Mouse (Mus musculus): ENCODE results near the gene Plekha1.
A peak's percentile ranks its signal among the peaks of the same experiment; 100 is the strongest.

The Plekha1 gene

DNA sequence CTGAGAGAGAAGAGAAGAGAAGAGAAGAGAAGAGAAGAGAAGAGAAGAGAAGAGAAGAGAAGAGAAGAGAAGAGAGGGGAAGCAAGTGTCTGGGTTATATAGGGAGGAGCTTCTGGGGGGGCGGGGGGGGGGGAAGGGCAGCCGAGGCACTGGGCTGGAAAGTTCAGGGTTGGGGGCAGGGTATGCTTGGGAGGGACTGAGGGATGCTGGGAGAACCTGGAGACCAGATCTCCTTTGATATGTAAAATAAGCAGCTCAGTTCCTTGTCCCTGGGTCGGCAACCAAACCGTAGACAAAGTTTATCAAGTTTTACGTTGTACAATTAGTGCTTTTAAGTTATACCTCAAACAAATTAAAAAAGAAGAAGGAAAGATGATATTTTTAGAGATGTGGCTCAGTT is 5.6 kb upstream of the Plekha1 start:
- DNase-seq (ENCODE audit: low spot score), result no peak

DNA sequence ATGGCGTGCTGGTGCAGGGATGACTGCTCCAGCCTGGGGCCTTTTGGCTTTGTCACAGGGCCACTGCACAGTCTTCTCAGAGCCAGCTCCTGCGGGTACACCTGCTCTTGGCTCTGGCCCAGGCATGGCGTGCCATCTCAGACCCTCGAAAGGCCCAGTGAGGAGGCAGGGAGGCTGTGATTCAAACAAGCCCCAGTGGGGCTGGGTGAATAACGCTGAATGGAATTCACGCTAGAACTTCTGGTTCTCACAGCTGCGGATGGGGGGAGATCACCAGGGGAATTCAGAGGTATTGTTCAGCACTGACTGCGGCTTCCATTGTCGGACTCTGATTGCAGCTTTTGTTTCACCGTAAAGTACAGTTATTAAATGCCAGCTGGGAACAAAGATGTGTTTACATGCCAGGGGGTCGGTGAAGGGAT is 4.8 kb upstream of the Plekha1 start:
- DNase-seq (ENCODE audit: low spot score), result no peak

DNA sequence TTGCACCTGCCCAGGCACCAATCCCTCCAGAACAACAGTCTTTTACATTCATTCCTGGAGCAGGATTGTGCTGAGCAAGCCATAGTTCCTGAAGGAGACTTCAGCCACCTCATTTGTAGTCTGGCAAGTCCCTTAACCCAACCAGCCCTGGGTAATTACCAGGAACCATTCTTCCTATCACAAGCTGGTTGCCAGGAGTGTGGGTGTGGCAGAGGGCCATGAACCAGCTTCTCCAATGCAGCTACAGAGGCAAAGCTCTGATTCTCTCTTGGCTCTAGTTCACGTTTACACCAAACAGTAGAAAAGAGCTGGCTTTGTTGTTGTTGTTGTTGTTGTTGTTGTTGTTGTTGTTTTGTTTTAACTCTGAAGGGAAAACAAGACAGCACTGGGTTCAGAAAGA is 3.1 kb upstream of the Plekha1 start:
- DNase-seq (ENCODE audit: low spot score), result no peak

DNA sequence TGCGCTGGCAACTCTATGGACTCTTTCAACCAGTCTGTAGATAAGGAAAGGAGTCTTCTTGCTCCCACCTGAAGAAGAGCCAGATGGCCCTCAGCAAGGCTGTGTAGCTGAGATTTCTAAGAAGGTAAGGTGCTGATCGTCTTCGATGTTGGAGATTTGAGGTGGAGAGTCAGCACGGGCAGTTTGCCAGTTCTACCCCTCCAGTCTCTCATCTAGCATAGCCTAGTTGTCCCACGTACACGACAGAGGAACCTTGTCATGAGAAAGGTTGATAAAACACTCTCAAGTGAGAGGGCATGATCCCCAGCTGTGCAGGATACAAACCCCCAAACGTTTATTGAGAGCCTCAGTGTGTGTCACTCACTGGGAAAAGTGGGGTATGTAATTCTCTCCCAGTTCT is 845 bp upstream of the Plekha1 start:
- no peak for DNase-seq (ENCODE audit: low spot score)

DNA sequence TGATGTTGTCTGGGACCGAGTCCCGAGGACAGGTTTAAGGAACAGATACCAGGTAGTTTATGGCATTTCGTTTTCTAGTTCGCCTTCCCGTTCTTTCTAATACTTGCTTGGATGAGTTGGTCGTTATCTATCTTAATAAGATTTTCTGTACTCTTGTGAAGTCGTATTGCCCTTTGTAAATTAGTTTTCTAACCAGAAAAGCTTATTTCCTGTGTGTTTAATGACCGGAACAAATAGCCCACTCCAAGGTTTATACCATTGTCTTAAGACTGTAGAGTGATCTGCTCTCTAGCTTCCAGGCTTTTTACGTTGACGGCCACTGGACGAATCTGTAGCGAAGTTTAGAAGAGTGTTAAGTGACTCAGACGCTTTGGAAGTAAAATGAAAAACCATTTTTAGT is 1.1 kb downstream of the Plekha1 start:
- DNase-seq (ENCODE audit: low spot score), result no peak

DNA sequence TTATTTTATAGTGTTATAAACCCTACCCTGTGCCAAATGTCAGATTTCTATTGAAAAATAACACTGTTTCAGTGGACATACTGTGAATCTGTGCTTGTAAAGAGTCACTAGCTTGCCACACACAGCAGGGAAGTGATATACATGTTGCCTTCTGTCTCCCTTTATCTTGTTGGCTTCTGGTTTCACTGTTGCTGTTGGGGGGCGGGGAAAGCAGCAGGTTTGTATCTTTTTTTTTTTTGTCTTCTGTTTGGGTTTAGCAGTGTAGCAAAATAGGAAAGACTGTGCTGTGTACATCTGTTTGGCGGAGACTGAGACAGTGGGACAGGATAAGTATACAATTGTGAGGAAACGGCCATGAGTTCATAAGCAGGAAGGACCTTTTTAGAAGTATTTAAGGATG is 1.7 kb downstream of the Plekha1 start:
- DNase-seq (ENCODE audit: low spot score), result no peak

DNA sequence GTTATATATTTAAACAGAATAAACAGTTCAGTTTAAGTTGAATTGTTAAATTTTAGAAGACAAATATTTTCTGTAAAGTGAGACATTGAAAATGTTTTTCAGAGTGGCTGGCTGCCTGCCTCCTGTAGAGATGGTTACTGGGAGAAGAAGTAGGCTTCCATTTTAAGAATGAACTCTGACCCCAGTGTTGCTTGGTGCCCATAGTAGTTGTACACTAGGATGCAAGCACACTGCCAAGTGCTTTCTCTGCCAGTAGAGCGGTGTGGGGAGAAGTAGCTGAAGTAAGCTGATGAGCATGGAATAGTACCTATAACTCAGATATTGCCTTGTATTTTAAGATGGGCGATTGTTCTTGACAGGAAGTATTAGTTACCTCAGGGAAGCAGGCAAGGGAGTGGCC is 18.6 kb downstream of the Plekha1 start:
- DNase-seq (ENCODE audit: low spot score), result no peak

DNA sequence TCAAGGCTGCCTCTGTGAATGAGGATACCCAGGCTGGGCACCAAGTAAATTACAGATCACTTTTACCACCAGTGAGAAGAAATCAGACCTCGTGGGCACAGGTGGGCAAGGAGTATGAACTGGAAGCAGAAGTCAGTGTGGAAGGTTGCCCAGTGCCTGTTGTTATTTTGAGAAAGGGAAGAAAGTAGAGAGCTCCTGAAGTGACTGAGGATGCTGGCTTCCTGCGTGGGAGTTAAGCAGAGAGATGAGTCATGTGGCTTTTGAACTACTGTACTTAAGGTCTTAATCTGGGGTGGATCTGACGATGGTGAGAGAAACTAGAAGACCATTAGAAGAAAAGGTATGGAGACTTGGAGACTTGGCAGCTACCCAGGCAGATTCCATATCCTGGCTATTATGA is 20.7 kb downstream of the Plekha1 start:
- DNase-seq (ENCODE audit: low spot score), result no peak

DNA sequence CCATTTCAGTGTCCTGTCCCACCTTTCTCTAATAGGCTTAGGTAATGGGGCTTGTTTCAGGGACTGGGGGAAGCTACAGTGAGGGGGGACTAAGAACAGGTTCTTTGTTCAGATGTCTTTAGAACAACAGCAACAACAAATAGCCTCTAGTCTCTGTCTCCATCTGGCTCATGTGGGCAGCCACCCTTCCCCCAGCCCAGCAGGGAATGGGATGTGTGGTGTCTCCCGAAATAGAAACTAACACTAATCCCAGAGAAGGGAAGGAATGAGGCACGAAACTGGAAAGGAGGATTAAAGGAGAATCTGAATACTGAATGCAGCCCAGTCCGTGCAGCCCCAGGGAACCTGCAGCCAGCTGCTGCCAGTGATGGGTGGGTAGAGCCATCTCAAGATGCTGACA is 22.4 kb downstream of the Plekha1 start:
- DNase-seq (ENCODE audit: low spot score), result no peak

DNA sequence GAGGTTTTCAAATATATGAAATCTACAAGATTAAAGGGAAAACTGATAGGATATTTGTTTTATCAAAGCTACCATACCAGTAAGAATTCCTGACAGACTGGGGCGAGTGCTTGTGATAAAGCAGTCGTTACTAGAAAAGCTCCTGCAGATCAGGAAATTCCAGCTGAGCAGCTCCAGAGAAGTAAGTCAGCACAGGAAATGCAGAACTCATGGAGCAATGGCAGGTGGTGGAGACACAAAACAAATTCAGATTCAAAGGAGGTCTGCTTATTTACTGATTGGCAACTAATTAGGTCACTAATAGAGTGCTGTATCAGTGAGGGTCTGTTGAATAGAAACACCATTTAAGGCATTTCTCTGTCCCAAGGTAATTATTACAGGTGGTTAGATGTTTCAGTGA is 25.3 kb downstream of the Plekha1 start:
- DNase-seq (ENCODE audit: low spot score), result no peak

DNA sequence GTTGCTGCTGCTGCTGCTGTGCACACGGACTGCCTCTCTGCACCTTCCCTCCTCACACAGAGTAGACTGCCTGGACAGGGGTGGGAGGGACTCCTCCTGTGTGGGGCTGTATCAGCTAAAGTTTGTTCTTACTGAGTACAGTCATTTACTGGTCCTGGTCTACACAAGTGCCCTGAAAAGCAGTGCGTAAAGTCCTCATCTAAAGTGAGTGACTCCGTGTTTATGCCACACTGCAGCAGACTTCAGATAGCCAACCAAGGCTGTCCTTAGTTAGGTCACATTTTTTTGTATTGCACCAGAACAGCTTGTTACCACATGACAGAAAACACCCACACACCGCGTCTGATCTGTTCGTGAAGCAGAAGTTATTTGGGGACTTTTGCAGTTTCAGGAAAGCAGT is 27.4 kb downstream of the Plekha1 start:
- no peak for DNase-seq (ENCODE audit: low spot score)

DNA sequence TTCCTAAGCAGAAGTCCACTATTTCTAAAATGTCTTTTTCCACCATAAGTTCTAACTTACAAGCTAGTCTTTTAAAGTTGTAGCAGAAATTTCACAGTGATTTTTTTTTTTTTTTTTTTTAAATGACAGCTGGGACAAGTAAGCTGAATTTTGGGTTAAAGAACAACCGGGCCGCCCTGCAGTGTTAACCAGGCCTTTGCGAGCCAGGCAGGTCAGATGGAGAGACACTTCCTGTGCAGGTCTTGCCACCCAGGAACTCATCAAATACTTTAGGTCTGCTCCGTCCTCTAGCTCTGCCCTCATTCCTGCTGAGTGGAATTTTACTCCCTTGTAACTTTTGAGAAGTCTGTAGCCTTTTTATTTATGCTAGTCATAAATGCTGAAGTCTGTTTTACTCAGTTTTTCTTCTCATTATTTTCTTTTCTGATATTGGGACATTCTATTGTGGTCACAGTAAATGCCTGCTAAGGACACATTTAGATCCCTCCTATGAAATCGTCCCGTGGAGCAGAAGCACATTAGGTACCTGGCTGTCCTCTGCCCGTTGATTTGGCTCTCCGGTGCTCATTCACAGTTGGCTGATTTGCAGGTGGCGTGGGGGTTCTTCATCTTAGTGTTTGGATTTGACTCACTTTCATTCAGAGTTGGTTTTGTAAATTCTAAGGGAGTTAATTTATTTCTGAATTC is 29.5 kb downstream of the Plekha1 start:
- DNase-seq (ENCODE audit: low spot score), result no peak

DNA sequence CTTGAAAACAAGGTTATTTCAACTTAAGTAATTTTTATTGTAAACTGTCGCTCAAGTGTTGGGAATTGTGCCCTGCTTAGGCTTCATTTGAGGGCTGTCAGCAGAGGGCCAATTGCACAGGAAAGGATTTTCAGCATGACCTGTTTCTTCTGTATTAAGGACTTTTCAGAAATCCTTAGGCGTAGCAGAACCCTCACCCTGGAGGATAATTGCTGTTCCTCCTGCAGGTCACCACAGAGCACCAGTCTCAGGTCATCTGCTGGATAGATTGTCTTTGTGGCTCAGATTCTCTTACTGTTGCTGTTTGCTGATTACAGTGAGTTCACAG is 30.0 kb downstream of the Plekha1 start:
- no peak for DNase-seq (ENCODE audit: low spot score)

DNA sequence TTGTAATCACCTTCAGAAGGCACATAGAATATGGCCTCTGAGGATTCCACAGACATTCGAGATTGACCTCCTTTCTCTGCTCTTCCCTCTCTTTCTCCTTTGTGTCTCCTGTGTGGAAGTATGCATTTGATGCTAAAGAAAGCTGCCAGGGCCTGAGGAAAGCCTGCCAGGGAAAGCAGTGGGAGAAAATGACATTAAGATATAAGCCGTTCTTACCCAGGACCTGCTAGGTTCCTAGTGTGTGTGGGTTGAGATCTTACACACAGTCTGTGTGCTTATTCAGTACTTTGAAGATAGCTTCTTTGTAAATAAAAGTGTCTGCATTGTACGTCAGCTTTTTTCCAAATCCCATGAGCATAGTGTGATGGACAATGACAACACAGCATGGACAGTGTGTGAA is 30.5 kb downstream of the Plekha1 start:
- DNase-seq (ENCODE audit: low spot score), result no peak

DNA sequence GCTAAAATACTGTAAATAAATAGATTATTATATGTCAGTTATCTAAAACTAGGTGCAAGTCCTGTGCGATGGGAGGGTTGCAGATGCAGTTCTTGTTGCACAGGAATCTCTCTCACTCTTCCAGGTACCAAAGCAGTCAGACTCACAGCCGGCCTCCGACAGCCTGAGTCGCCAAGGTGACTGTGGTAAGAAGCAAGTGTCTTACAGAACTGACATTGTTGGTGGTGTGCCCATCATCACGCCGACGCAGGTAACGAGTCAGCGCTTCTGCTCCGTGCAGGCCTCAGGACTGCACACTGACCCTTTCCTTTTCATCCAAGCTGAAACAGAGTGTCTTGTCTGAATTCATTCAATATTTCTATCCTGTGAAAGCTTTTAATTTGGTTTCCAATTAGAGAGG is 31.6 kb downstream of the Plekha1 start:
- no peak for DNase-seq (ENCODE audit: low spot score)

DNA sequence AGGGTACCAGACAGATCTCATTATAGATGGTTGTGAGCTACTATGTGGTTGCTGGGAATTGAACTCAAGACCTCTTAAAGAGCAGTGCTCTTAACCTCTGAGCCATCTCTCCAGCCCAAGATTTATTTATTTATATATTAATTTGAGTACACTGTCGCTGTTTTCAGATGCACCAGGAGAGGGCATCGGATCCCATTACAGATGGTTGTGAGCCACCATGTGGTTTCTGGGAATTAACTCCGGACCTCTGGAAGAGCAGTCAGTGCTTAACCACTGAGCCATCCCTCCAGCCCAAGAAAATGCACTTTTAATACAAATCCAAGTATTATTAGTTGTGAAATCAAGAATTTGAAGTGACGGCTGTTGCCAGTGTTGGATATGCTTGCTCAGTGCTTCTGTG is 32.8 kb downstream of the Plekha1 start:
- peak; percentile 45 for DNase-seq (ENCODE audit: low spot score)

DNA sequence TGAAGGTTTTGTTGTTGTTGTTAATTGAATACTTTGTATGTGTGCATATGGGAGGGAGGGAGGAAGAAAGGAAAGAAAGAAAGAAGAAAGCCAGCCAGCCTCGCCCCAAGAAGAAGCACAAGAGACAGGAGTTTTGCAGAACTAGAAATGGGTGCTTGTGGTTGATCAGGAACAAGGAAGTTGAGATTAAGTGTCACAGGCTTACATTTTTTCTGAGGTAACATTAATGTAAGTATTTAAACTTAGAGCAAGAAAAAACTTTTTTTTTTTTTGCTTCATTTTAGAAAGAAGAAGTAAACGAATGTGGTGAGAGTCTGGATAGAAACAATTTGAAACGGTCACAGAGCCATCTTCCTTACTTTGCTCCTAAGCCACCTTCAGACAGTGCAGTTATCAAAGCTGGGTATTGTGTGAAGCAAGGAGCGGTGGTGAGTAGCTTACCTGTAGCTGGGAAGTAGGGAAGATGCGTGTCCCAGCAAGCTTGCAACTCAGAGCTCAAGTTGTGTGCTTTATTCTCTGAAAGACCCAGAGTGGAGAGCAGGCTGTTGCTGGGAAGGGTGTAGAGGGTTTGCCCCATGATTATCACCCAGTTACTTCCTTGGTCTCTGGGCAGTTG is 34.8 kb downstream of the Plekha1 start:
- no peak for DNase-seq (ENCODE audit: low spot score)

DNA sequence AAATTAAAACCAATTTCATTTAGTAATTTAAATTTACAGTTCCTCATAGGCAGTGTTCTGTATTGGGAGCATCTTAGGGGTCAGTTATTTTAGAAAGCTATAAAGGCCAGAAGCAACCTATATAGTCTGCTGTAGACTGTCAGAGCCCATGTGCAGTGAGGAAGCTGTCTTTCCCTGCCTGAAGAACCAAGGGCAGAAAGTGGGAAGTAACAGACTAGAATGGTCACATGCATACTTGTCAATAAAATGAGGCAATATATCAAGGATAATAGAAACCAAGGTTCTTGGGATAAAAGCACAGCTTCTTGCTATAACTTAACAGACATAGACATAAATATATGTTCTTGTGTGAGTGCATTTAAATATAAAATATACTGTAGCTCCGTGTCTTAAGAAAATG is 37.4 kb downstream of the Plekha1 start:
- no peak for DNase-seq (ENCODE audit: low spot score)

DNA sequence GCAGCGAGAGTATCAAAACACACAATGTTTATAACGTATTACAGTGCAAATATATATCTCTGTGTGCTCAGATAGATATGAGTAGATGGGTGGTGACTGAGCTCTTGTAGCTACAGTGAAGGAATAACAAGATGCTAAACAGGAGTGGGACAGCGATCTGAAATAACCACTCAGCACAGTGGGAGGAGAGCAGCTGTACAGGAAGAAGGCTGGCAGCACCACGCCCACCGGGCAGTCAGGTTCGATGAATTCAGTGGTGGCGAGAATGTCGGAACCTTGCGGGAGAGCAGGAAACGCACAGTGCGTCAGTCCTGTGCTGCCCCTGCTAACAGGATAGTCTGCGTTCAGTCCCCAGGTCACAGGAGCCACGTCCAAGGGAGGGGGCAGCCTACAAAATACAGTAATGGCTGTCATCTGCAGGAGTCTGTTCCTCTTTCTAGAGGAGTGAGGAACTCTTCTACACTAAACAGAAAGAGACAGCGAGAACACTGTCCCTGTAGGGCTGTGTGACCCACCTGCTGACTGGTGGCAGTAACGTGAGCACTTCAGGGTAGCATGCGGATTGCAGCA is 38.0 kb downstream of the Plekha1 start:
- no peak for DNase-seq (ENCODE audit: low spot score)

DNA sequence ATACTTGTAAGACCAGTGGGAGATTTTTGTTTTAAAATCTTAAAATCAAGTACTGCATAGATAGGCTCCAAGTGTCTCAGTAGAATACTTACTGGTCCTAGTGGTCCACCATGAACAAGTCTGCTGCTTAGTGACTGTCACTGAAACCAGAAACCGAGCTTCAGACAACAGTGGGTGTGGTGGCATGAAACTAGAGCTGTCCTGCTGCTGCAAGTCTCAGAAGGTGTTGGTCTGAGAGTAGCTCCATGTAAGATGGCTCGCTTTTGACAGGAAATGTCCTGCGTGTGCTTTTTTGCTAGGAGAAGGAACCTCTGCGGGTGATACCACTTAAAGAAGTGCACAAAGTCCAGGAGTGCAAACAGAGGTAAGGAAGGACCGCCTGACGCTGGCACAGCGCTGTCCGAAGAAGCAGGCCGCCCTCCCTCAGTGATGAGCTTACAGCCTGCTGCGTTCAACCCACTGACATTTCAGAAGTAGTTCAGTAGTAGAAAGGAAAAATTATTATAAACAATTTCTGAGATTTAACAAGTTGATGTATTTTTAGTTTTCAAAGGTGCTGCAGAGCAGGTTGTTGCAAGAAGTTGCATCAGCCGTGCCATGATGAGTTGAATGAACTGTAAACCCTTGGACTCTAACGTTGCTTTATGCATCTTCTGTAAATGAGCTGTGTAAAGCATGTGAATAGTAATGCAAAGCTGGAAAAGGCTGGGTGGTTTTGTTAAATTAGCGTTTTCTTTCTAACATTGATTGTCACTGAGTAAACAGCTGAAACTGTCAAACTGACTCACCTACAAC is 39.2 kb downstream of the Plekha1 start:
- no peak for DNase-seq (ENCODE audit: low spot score)

DNA sequence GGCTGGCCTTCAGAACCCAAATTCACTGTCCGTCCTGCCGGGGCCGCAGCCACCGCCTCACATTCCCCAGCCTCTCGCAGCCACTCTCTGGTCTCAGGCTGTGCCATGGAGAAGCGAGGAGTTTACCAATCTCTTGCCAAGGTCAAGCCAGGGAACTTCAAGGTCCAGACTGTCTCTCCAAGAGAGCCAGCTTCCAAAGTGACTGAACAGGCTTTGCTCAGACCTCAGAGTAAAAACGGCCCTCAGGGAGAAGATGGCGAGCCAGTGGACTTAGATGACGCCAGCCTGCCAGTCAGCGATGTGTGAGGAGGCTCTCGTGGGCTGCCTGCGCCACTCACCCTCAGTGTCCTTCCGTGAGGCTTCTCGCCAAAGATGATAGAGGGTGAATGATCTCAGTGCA is 45.3 kb downstream of the Plekha1 start:
- DNase-seq (ENCODE audit: low spot score), result no peak

DNA sequence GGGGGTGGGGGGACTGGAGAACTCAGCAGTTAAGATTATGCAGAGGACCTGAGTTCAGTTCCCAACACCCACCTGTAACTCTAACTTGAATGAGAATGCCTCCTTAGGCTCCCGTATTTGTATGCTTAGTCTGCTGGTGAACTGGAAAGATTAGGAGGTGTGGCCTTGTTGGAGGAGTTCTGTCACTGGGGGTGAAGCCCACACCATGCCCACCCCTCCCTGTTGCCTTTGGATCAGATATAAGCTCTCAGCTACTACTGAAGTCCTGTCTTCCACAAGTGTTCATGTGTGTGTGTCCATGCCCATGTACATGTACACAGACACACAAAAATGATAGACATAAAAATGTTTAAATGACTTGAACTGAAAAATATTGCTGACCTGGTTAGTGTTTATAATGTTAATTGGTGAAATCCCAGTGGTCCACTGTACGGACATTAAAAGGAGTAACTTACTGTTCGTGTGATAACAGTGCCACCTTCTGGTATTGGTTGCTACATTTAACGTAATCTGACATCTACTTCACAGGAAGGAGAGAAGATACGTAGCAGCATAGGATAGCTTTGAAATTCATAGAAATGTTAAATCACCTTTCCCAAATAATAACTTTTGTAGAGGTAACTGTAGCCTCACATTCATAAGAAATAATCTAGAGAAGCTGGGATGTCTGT is 49.3 kb downstream of the Plekha1 start:
- peak; percentile 73 for DNase-seq (ENCODE audit: low spot score)

DNA sequence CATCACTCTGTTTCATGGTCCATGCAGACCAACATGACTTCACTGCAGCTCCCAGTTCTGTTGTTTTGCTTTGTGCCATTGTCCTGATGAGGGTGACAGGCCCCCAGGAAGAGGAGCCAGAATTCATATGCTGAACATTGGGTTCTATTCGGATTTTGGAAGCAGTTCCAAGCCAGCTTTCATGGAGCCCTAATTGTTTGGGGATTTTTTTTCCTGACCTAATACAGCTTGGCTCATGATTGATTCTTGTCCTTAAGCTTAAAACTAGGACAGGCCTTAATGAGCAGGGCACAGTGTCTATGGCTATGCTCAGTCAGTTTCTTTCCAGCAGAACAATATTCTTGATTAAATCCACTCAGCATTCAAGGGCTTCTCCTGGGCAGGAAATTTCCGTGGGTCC is 52.7 kb downstream of the Plekha1 start:
- no peak for DNase-seq (ENCODE audit: low spot score)
